Mouse (Mus musculus) cerebellum, adult 18-20 months (tissue): ENCODE results near the gene Rnf13.

ENCODE experiments used
- DNase-seq, 2 experiments: peaks; one replicate each; pipeline ENCODE4 v3.0.0; 2021

The Rnf13 gene

DNA sequence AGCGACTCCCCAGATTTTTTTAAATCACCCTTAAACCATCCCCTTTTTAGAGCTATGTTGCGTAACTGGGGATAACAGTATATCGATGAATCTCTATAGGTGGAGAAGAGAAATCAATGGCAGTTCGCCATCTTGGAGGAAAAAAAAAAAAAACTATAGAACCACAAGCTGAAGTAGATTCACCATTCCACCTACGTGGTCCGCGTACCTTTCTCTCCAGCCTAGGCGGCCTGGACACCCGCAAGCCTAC is 110.7 kb downstream of the Rnf13 start:
- DNase-seq, result no peak

DNA sequence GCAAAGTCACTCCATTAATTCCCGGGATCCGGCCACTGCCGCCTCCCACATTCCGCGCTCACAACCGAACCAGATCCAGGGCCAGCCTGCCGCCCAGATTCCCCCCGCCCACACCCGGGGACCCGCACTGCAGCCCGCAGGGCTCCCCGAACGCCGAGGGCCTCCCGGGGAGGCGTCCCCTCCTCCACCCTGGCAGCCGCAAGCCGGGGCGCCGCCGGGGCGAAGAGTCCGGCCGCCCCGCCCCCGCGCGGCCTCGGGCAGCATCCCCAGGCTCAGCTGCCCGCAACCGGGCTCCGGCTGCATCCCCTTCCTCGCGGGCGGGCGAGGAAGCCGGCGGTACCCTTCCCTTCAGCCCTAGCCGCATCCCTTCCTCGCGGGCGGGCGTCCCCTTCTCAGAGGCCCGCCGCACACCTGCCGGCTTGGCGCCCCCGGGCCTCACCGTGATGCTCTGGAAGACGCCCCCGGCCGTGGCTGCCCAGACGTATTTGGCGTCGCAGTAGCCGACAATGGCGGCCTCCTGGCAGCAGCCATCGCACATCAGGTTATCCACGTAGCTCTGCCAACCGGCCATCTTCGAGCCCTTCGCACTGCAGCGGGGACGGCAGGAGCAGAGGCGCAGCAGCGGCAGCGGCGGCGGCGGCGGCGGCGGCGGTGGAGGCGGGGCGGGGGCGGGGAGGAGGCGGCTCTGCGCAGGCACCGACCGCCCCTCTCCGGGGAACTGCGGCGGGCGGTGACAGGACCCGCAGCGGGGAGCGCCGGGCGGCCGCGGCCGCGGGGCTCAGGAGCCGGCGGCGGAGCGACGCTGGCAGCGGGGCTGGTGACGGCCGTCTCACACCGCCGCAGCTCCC is 111.3 kb downstream of the Rnf13 start:
- DNase-seq, result peak; percentile 62 to 78

DNA sequence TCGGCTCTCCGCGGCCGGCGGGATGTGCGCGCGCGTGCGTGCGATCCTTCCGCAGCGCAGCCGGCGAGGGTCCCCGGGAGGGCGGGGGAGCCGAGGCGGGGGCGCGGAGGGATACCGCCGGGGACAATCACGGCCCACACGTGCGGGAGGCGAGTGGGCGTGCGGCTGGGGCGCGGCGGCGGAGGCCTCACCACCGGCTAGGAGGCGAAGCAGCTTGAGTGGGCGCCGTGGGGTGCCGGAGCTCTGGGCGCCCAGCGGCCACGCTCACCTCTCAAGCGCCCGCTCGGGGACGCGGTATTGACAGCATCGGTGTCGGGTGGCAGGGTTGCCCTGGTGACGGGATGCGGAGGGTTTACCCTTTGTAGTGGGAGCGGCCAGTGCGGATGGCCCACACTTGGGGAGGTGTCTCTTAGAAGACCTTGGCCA is 111.9 kb downstream of the Rnf13 start, which contains the start of gene Pfn2:
Gene Pfn2 (minus strand): TSS at position 320 of the 426 bp plus-strand sequence.
- DNase-seq, result peak; percentile 74 to 87

DNA sequence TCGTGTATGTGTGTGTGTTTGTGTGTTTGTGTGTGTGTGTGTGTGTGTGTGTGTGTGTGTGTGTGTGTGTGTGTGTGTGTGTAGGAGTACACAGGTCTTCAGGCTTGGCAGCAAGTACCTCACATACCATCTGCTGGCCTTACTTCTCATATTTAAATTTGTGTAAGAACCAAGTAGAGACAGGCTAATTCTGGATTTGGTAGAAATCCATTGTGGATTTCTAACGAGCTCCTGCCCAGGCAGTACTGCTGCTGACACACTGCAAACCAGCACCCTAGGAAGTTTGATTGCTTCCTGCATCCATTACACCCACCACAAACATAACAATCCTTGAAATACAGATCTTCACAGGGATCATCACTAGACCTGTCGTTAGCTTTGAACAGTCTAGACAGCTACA is 147.1 kb downstream of the Rnf13 start:
- no peak for DNase-seq
